Mouse (Mus musculus) cortical plate, adult 2 months (tissue): ENCODE measurements at regions not wholly inside any gene's neighbourhood (a gene's known extent, or its start where the extent isn't known, plus 50 kb on each side); places are given as distances from the start of the nearest gene placed in this dataset.

Source experiments
- CTCF ChIP-seq: fragments of 200-500 bp; IDR thresholded peaks from 2 replicates; pipeline ENCODE4 v1.5.1; 2011; ENCODE audit warnings: mild to moderate bottlenecking, control low read depth, low read length; ENCODE audit not compliant: insufficient read depth; ENCODE audit errors: extremely low read depth
- POLR2A ChIP-seq: fragments of 200-500 bp; IDR thresholded peaks from 2 replicates; pipeline ENCODE4 v1.6.1; 2011; ENCODE audit warnings: mild to moderate bottlenecking, low read length, control low read depth; ENCODE audit not compliant: insufficient read depth; ENCODE audit errors: extremely low read depth

DNA sequence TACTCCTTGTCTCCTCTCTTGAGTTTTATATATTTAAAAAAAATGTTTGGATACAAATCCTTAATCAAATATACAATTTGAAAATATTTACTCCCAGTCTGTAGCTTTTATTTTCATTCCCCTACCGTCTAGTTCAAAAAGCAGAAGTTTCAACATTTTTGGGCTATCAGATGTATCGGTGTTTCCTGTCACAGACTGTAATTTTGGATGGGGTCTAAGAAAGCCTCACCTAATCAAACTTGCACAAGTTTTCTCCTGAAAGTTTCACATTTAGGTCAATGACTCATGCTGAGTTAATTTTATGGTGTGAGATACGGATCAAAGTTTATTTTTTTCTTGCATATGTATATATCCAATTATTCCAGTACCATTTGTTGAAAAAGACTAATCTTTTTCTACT lies 93.3 kb upstream of the Satb1 start:
- TF ChIP-seq CTCF (no peak), POLR2A (no peak)
